Mouse (Mus musculus): ENCODE data around the gene Glis3. TPM values are rescaled to one million over a fixed set of nuclear protein-coding genes. Genes with fewer than 3 reads are reported as not detected.

Glis3 gene
- polyA plus RNA-seq, 1 experiment from 2014 or later, result 4.1 TPM

- no peaks in the 10 kb centered on the region for H3K4me1 ChIP-seq (replicated peaks; ENCODE audit: control insufficient read depth, insufficient read depth, low read length)
- no peak overlapping the region for H3K27ac ChIP-seq
- no peak for DNase-seq (ENCODE audit: low spot score)
- H3K9ac ChIP-seq, result no peak overlapping the region
- no peaks in the 10 kb centered on the region for H3K36me3 ChIP-seq (replicated peaks; ENCODE audit: control insufficient read depth, insufficient read depth)
- no peaks in the 10 kb centered on the region for H3K9me3 ChIP-seq (ENCODE audit: control insufficient read depth, low read length)
- no peak for ATAC-seq (ENCODE audit: low FRiP score)
- 71% methylated on average over 4 of the region's 4 CpGs for WGBS
- no peak overlapping the region for H3K4me3 ChIP-seq (replicated peaks; ENCODE audit: low read length)
- H3K4me2 ChIP-seq (replicated peaks), result no peak overlapping the region
- 0 out of 2 replicates have a peak, but pooled peaks cover 11% of the 10 kb centered on the region for H3K27me3 ChIP-seq (ENCODE audit: control insufficient read depth, insufficient read depth, low read length)
Observed at GRCm38 (mm10) chr19:28685484-28685883, 5.6 kb upstream of the Glis3 start.

GRCm38 (mm10) chr19:28684347-28684746 is 4.5 kb upstream of the Glis3 start:
- 0 out of 2 replicates have a peak, but pooled peaks cover 19% of the 10 kb centered on the region for H3K27me3 ChIP-seq (ENCODE audit: control insufficient read depth, insufficient read depth, low read length)
- WGBS, result 91% methylated on average over 6 of the region's 6 CpGs
- DNase-seq (ENCODE audit: low spot score) (no peak), ATAC-seq (ENCODE audit: low FRiP score) (no peak)
- H3K27ac ChIP-seq, result no peak overlapping the region
- no peak overlapping the region for H3K4me2 ChIP-seq (replicated peaks)
- peaks cover 4% of the 10 kb centered on the region; the same call in 1 of the 2 replicates for H3K4me1 ChIP-seq (replicated peaks; ENCODE audit: control insufficient read depth, insufficient read depth, low read length)
- no peak overlapping the region for H3K4me3 ChIP-seq (replicated peaks; ENCODE audit: low read length)
- H3K36me3 ChIP-seq (replicated peaks; ENCODE audit: control insufficient read depth, insufficient read depth), result no peaks in the 10 kb centered on the region
- no peaks in the 10 kb centered on the region for H3K9me3 ChIP-seq (ENCODE audit: control insufficient read depth, low read length)
- no peak overlapping the region for H3K9ac ChIP-seq

- Histone ChIP-seq H3K9ac (no peak overlapping the region), H3K4me2 (replicated peaks) (no peak overlapping the region), H3K36me3 (replicated peaks; ENCODE audit: control insufficient read depth, insufficient read depth) (no peaks in the 10 kb centered on the region), H3K9me3 (ENCODE audit: control insufficient read depth, low read length) (no peaks in the 10 kb centered on the region), H3K27me3 (ENCODE audit: control insufficient read depth, insufficient read depth, low read length) (peaks cover 29% of the 10 kb centered on the region), H3K27ac (no peak overlapping the region), H3K4me3 (replicated peaks; ENCODE audit: low read length) (no peak overlapping the region), H3K4me1 (replicated peaks; ENCODE audit: control insufficient read depth, insufficient read depth, low read length) (peaks cover 11% of the 10 kb centered on the region)
- 91% methylated on average over 4 of the region's 4 CpGs for WGBS
- no peak for ATAC-seq (ENCODE audit: low FRiP score)
- no peak for DNase-seq (ENCODE audit: low spot score)
Observed at GRCm38 (mm10) chr19:28683346-28683745, 3.5 kb upstream of the Glis3 start.

GRCm38 (mm10) chr19:28679291-28679775 is 544 bp downstream of the Glis3 start:
- peak overlapping the region; percentile 57 for H3K9ac ChIP-seq
- WGBS, result under 1% methylated on average over 28 of the region's 28 CpGs
- no peaks in the 10 kb centered on the region for H3K36me3 ChIP-seq (replicated peaks; ENCODE audit: control insufficient read depth, insufficient read depth)
- H3K4me3 ChIP-seq (replicated peaks; ENCODE audit: low read length), result peak overlapping the region; percentile 40
- no peak for DNase-seq (ENCODE audit: low spot score)
- no peak overlapping the region for H3K27ac ChIP-seq
- peaks cover 19% of the 10 kb centered on the region for H3K4me1 ChIP-seq (replicated peaks; ENCODE audit: control insufficient read depth, insufficient read depth, low read length)
- peak overlapping the region; percentile 91 for H3K4me2 ChIP-seq (replicated peaks)
- ATAC-seq (ENCODE audit: low FRiP score), result no peak; the same call in 1 of the 2 replicates
- H3K9me3 ChIP-seq (ENCODE audit: control insufficient read depth, low read length), result no peaks in the 10 kb centered on the region
- H3K27me3 ChIP-seq (ENCODE audit: control insufficient read depth, insufficient read depth, low read length), result peaks cover 43% of the 10 kb centered on the region

GRCm38 (mm10) chr19:28678646-28679270 is 1.1 kb downstream of the Glis3 start:
- ATAC-seq (ENCODE audit: low FRiP score), result no peak
- Histone ChIP-seq H3K36me3 (replicated peaks; ENCODE audit: control insufficient read depth, insufficient read depth) (no peaks in the 10 kb centered on the region), H3K4me3 (replicated peaks; ENCODE audit: low read length) (peak overlapping the region; percentile 40), H3K9me3 (ENCODE audit: control insufficient read depth, low read length) (no peaks in the 10 kb centered on the region), H3K4me1 (replicated peaks; ENCODE audit: control insufficient read depth, insufficient read depth, low read length) (peaks cover 19% of the 10 kb centered on the region), H3K4me2 (replicated peaks) (peak overlapping the region; percentile 91), H3K9ac (0 out of 2 replicates have a peak overlapping the region, but pooled peaks have one; percentile 57), H3K27me3 (ENCODE audit: control insufficient read depth, insufficient read depth, low read length) (peaks cover 43% of the 10 kb centered on the region), H3K27ac (no peak overlapping the region)
- DNase-seq (ENCODE audit: low spot score), result no peak
- WGBS, result under 1% methylated on average over 30 of the region's 30 CpGs

GRCm38 (mm10) chr19:28677728-28678438 is 2.0 kb downstream of the Glis3 start:
- H3K4me2 ChIP-seq (replicated peaks), result peak overlapping the region; percentile 91
- DNase-seq (ENCODE audit: low spot score) (peak; percentile 61), ATAC-seq (ENCODE audit: low FRiP score) (no peak; the same call in 1 of the 2 replicates)
- no peaks in the 10 kb centered on the region for H3K36me3 ChIP-seq (replicated peaks; ENCODE audit: control insufficient read depth, insufficient read depth)
- peak overlapping the region; percentile 57 for H3K9ac ChIP-seq
- H3K27ac ChIP-seq, result no peak overlapping the region
- peaks cover 43% of the 10 kb centered on the region for H3K27me3 ChIP-seq (ENCODE audit: control insufficient read depth, insufficient read depth, low read length)
- WGBS, result 1% methylated on average over 22 of the region's 32 CpGs
- H3K4me3 ChIP-seq (replicated peaks; ENCODE audit: low read length), result peak overlapping the region; percentile 40
- H3K9me3 ChIP-seq (ENCODE audit: control insufficient read depth, low read length), result no peaks in the 10 kb centered on the region
- peaks cover 19% of the 10 kb centered on the region for H3K4me1 ChIP-seq (replicated peaks; ENCODE audit: control insufficient read depth, insufficient read depth, low read length)

- Histone ChIP-seq H3K36me3 (replicated peaks; ENCODE audit: control insufficient read depth, insufficient read depth) (no peaks in the 10 kb centered on the region), H3K9me3 (ENCODE audit: control insufficient read depth, low read length) (no peaks in the 10 kb centered on the region), H3K9ac (no peak overlapping the region), H3K4me3 (replicated peaks; ENCODE audit: low read length) (no peak overlapping the region), H3K27ac (no peak overlapping the region), H3K4me1 (replicated peaks; ENCODE audit: control insufficient read depth, insufficient read depth, low read length) (peaks cover 19% of the 10 kb centered on the region), H3K4me2 (replicated peaks) (peak overlapping the region; percentile 91), H3K27me3 (ENCODE audit: control insufficient read depth, insufficient read depth, low read length) (peaks cover 43% of the 10 kb centered on the region)
- ATAC-seq (ENCODE audit: low FRiP score) (no peak), DNase-seq (ENCODE audit: low spot score) (no peak)
- WGBS, result 15% methylated on average over 8 of the region's 8 CpGs
Observed at GRCm38 (mm10) chr19:28677045-28677727, 2.7 kb downstream of the Glis3 start.

- Histone ChIP-seq H3K9ac (no peak overlapping the region), H3K4me1 (replicated peaks; ENCODE audit: control insufficient read depth, insufficient read depth, low read length) (no peaks in the 10 kb centered on the region), H3K27me3 (ENCODE audit: control insufficient read depth, insufficient read depth, low read length) (no peaks in the 10 kb centered on the region), H3K9me3 (ENCODE audit: control insufficient read depth, low read length) (no peaks in the 10 kb centered on the region), H3K4me2 (replicated peaks) (no peak overlapping the region), H3K4me3 (replicated peaks; ENCODE audit: low read length) (no peak overlapping the region), H3K36me3 (replicated peaks; ENCODE audit: control insufficient read depth, insufficient read depth) (no peaks in the 10 kb centered on the region), H3K27ac (no peak overlapping the region)
- ATAC-seq (ENCODE audit: low FRiP score) (no peak), DNase-seq (ENCODE audit: low spot score) (no peak)
- WGBS, result 93% methylated on average over 9 of the region's 9 CpGs
Observed at GRCm38 (mm10) chr19:28663781-28664180, 16.1 kb downstream of the Glis3 start.

GRCm38 (mm10) chr19:28663148-28663547 is 16.7 kb downstream of the Glis3 start:
- Histone ChIP-seq H3K4me1 (replicated peaks; ENCODE audit: control insufficient read depth, insufficient read depth, low read length) (no peaks in the 10 kb centered on the region), H3K27me3 (ENCODE audit: control insufficient read depth, insufficient read depth, low read length) (no peaks in the 10 kb centered on the region), H3K36me3 (replicated peaks; ENCODE audit: control insufficient read depth, insufficient read depth) (no peaks in the 10 kb centered on the region), H3K9me3 (ENCODE audit: control insufficient read depth, low read length) (no peaks in the 10 kb centered on the region), H3K27ac (no peak overlapping the region), H3K4me3 (replicated peaks; ENCODE audit: low read length) (no peak overlapping the region), H3K9ac (no peak overlapping the region), H3K4me2 (replicated peaks) (no peak overlapping the region)
- ATAC-seq (ENCODE audit: low FRiP score) (no peak), DNase-seq (ENCODE audit: low spot score) (no peak)
- WGBS, result 43% methylated on average over 10 of the region's 10 CpGs
